Mouse (Mus musculus) cerebellum, adult 2 months (tissue): ENCODE measurements around the gene Fam114a2. TPM values are rescaled to one million over a fixed set of nuclear protein-coding genes. Genes with fewer than 3 reads are reported as not detected.

Experiments
- DNase-seq, 2 experiments: peaks; one replicate each; pipeline ENCODE4 v3.0.0; 2021
- H3K27ac ChIP-seq: fragments of 200-500 bp; 2 replicates; pipeline ENCODE4 v1.5.1; 2012; ENCODE audit warnings: low read length, control low read depth, inconsistent platforms; ENCODE audit not compliant: insufficient read depth
- H3K27me3 ChIP-seq: fragments of 200-500 bp; 2 replicates; pipeline ENCODE4 v1.6.1; 2012; ENCODE audit warnings: inconsistent platforms, mild to moderate bottlenecking, low read length, moderate library complexity; ENCODE audit not compliant: control insufficient read depth, insufficient read depth
- H3K4me1 ChIP-seq: fragments of 200-500 bp; 2 replicates; pipeline ENCODE4 v1.6.1; 2011; ENCODE audit warnings: low read length; ENCODE audit not compliant: control insufficient read depth, insufficient read depth
- H3K4me3 ChIP-seq: fragments of 200-500 bp; replicated peaks from 2 replicates; pipeline ENCODE3; 2011; ENCODE audit warnings: mild to moderate bottlenecking, low read depth, low read length, control low read depth; ENCODE audit not compliant: insufficient read depth
- CTCF ChIP-seq: fragments of 200-500 bp; IDR thresholded peaks from 2 replicates; pipeline ENCODE4 v1.5.1; 2011; ENCODE audit warnings: low read depth, mild to moderate bottlenecking, control low read depth, low read length, moderate library complexity, borderline replicate concordance; ENCODE audit not compliant: insufficient read depth
- POLR2A ChIP-seq: fragments of 200-500 bp; IDR thresholded peaks from 2 replicates; pipeline ENCODE4 v1.6.1; 2011; ENCODE audit warnings: low read length, control low read depth, borderline replicate concordance; ENCODE audit not compliant: insufficient read depth
- WGBS: fragments of 180-500 bp; shearing (Covaris S2); methylation state at CpG from one replicate; pipeline ENCODE4 v1.1.7; 2018; 5-methylcytosine and 5-hydroxymethylcytosine counted together
- polyA plus RNA-seq: library from polyadenylated mRNA; depleted of rRNA; stranded (reverse); fragments of >200 nt; gene quantifications from 2 replicates; pipeline ENCODE4 v1.2.3, GENCODE M21; 2012

Gene Fam114a2
- polyA plus RNA-seq, 1 experiment = 40.8 TPM

DNA sequence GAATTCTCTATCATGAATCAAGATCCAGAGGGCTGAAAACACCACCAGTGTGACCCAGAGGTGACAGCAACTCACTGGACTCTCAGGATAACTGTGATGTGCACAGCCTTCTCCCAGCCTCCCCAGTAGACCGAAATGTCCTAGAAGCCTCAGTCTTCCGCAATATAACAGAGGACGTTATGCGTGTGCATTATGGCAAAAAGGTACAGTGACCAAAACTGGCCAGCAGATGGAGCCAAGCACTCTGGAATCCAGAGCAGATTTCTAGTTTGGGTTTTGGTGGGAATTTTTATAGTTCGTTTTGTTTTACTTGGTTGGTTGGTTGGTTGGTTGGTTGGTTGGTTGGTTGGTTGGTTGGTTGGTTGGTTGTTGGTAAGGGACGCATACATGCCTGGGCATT, 43.3 kb downstream of the Fam114a2 start:
- Histone ChIP-seq H3K4me1 (no peaks in the 10 kb centered on the region), H3K4me3 (no peak overlapping the region), H3K27ac (no peak overlapping the region), H3K27me3 (no peaks in the 10 kb centered on the region)
- 49% methylated on average over 6 of the region's 6 CpGs for WGBS
- TF ChIP-seq POLR2A (no peak), CTCF (peak; percentile 56; the same call in 1 of the 2 replicates)
- peak; percentile 11 to 37 for DNase-seq

DNA sequence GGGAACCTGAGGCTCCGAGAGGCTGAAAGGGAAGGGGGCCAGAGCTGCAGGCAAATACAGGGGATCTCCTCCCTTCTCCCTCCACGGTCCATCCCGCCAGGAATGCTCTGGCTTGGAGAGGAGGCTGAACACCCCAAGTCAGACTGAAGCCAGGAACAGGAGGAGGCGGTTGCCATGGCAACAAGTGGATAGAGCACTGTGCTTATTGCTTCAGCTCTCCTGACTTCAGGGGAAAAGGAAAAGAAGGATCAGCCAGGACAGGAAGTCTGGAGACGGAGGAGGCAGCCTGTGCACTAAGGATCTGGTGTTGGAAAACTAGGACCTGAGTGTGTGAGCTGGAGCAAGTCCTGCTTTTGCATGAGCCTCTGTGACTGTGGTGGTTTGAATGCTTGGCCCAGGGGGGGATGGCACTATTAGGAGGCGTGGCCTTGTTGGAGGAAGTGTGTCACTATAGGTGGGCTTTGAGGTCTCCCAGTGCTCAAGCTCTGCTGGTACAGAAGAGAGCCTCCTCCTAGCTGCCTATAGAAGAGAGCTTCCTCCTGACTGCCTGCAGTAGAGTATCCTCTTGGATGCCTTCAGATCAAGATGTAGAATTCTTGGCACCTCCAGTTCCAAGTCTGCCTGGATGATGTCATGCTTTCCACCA, 44.0 kb downstream of the Fam114a2 start:
- no peak overlapping the region for H3K27ac ChIP-seq
- no peak for TF ChIP-seq CTCF
- no peak for TF ChIP-seq POLR2A
- no peaks in the 10 kb centered on the region for H3K4me1 ChIP-seq
- whole genome bisulfite sequencing = 43% methylated on average over 6 of the region's 6 CpGs
- H3K4me3 ChIP-seq = no peak overlapping the region
- DNase-seq = no peak
- H3K27me3 ChIP-seq = no peaks in the 10 kb centered on the region

DNA sequence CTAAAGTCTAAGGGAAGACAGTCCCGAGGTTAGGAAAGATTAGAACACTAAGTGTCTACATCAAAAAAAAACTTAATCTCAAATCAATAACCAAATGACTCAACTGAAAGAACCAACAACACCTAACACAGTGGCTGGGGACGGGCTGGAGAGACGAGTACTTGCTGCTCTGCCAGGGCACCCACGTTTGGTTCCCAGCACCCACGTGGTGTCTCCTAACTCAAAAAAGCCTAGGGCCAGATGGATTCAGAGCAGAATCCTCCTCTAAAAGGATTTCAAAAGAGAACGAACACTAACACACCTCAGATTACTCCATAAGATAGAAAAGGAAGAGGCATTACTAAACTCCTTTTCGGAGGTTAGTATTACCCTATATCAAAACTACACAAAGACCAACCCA, 47.4 kb downstream of the Fam114a2 start:
- Histone ChIP-seq H3K27ac (no peak overlapping the region), H3K4me1 (no peaks in the 10 kb centered on the region), H3K27me3 (no peaks in the 10 kb centered on the region), H3K4me3 (no peak overlapping the region)
- DNase-seq = no peak
- TF ChIP-seq POLR2A (no peak), CTCF (no peak)
- 86% methylated on average over 7 of the region's 7 CpGs for WGBS

DNA sequence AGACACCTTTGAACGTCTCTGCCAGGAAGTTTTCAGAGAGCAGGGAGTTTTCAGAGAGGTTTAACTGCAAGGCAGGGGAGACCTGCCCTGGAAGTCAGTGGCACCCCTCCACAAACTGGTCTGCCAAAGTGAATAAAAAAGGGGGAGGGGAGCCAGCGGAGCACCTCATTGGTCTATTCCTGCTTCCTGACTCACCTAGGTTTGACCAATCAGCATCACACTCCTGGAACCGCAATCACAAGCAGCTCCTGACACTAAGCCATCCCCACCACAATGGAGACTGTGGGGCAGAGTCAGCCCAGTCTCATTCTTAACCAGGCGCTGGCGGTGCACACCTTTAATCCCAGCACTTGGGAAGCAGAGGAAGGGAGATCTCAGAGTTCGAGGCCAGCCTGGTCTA, 48.4 kb downstream of the Fam114a2 start:
- 52% methylated on average over 6 of the region's 6 CpGs for WGBS
- H3K4me1 ChIP-seq = no peaks in the 10 kb centered on the region
- TF ChIP-seq CTCF = no peak
- no peak for TF ChIP-seq POLR2A
- H3K4me3 ChIP-seq = no peak overlapping the region
- no peak for DNase-seq
- no peaks in the 10 kb centered on the region for H3K27me3 ChIP-seq
- H3K27ac ChIP-seq = no peak overlapping the region

- WGBS = 76% methylated on average over 4 of the region's 4 CpGs
- H3K4me1 ChIP-seq = no peaks in the 10 kb centered on the region
- DNase-seq = no peak
- TF ChIP-seq CTCF (no peak), POLR2A (no peak)
- H3K4me3 ChIP-seq = no peak overlapping the region
- H3K27me3 ChIP-seq = no peaks in the 10 kb centered on the region
- no peak overlapping the region for H3K27ac ChIP-seq
Observed at GRCm38 (mm10) chr11:57468706-57469105, 49.7 kb downstream of the Fam114a2 start.

DNA sequence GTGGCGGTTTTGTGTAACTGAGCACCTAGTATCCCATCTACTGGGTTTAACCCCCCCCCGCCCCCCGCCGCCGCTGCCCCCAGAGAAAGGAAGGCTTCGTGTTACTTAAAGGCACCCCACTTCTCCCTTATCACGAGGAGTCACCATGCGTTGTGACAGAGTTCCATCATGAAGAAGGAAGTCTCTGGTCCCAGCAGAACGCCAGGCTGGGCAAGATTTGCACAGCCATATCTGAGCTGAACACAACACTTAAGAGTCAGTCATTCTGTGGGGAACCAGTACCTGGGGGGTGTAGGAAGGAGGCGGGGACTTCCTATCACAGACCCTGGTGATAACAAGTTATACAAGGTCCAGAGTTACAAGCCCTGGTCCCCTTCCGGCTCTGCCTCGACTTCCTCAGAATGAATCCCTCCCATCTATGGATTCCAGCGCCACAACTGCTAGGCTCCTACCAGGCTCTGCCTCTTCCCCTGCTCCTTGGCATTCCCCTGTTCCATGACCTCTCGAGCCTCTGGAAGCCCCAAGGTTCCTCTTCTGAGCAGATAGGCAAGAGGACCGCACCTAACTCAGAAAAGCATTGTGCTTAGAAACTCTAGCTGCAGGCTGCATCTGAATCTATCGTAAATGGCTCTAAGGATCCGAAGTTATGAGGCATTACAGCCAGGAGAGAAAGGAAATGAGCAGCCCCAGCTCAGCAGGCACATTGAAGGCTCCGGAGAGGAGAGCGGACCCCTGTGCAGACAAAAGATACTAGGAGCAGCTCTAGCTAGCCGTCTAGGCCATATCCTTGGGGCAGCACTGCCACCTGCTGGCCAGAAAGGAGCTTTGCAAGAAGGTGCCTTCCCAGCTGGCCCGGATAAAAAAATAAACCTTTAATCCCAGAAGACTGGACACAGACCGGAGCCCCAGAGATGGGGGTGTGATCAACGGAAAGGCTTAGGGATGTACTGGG, 51.0 kb downstream of the Fam114a2 start:
- Histone ChIP-seq H3K4me3 (no peak overlapping the region), H3K4me1 (no peaks in the 10 kb centered on the region), H3K27me3 (no peaks in the 10 kb centered on the region), H3K27ac (no peak overlapping the region)
- TF ChIP-seq CTCF = peak; percentile 83
- no peak for TF ChIP-seq POLR2A
- WGBS = 58% methylated on average over 23 of the region's 23 CpGs
- peak; percentile 28 to 56 for DNase-seq

DNA sequence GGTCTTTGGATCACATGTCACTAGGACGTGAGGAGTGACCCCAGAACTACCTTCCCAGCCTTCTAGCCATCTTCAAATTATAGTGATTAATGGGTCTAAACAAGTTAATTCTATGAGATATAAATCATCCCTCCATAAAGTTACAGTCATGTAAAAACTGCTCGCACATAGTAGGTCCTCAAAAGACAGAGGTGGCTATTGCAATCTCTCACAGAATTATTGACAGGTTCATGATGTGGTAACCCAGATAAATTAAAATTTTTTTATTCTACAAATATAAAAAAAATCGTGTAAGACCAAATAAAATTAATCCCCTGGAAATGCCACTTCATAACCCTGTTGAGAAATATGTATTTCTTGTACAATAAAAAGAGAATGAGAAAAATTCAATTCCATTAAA, 52.6 kb downstream of the Fam114a2 start:
- Histone ChIP-seq H3K4me1 (no peaks in the 10 kb centered on the region), H3K27me3 (no peaks in the 10 kb centered on the region), H3K27ac (no peak overlapping the region), H3K4me3 (no peak overlapping the region)
- no peak for DNase-seq
- TF ChIP-seq CTCF = no peak
- TF ChIP-seq POLR2A = no peak
- WGBS = 89% methylated on average over 3 of the region's 3 CpGs

- no peak for TF ChIP-seq CTCF
- no peak for TF ChIP-seq POLR2A
- H3K4me3 ChIP-seq = no peak overlapping the region
- no peaks in the 10 kb centered on the region for H3K27me3 ChIP-seq
- 45% methylated on average over 8 of the region's 8 CpGs for WGBS
- no peaks in the 10 kb centered on the region for H3K4me1 ChIP-seq
- DNase-seq = no peak
- no peak overlapping the region for H3K27ac ChIP-seq
Observed at GRCm38 (mm10) chr11:57465025-57465424, 53.4 kb downstream of the Fam114a2 start.
